Comparison of ENCODE assay signal across 8 mouse cellular contexts in genomic region chr17:26276711-26277110, GRCm38 (mm10). TPM values are rescaled to one million over a fixed set of nuclear protein-coding genes. Genes with fewer than 3 reads are reported as not detected.
A peak's percentile ranks its signal among the peaks of the same experiment; 100 is the strongest.
DNase-seq lines count a peak whose midpoint lies in the region; ATAC-seq and TF ChIP-seq lines count a peak whose summit lies in the region.

No protein-coding gene starts in this region.

- no peak for DNase-seq in gastrocnemius, adult 2 months
- no peak for DNase-seq in gastrocnemius, adult 8-10 months (ENCODE audit: low spot score in 2 of 2)
- peak; percentile 8 for DNase-seq in ovary, postnatal 36 days (ENCODE audit: low spot score)
- no peak for DNase-seq in ovary, postnatal 10 days (ENCODE audit: low spot score)
- DNase-seq in brain, embryonic 14.5 days (ENCODE audit: low read depth): peak; percentile 52
- DNase-seq in lung, embryonic 14.5 days: peak; percentile 74
- DNase-seq in thymus, postnatal 0 days (ENCODE audit: low spot score): peak; percentile 38
- DNase-seq in Muller cell, postnatal 12 days (ENCODE audit: inconsistent ontology term): no peak

- intact Hi-C loops in gastrocnemius, adult 2 months (cut with DNase I): no loop called here

- no peak overlapping the region for H3K4me3 ChIP-seq in gastrocnemius, adult 2 months
- H3K4me3 ChIP-seq in lung, embryonic 14.5 days (ENCODE audit: low read depth, low read length): no peak overlapping the region

- no peak overlapping the region for H3K9ac ChIP-seq in lung, embryonic 14.5 days

- no peak overlapping the region for H3K4me2 ChIP-seq in lung, embryonic 14.5 days

- WGBS in lung, embryonic 14.5 days: 89% methylated on average over 4 of the region's 4 CpGs

- H3K36me3 ChIP-seq in lung, embryonic 14.5 days (ENCODE audit: insufficient read depth): peaks cover 93% of the 10 kb centered on the region

- TF ChIP-seq POLR2A in brain, embryonic 14.5 days (IDR thresholded peaks at IDR 0.05; ENCODE audit: borderline replicate concordance, extremely low read depth, insufficient read depth, insufficient read length, poor library complexity, severe bottlenecking): no peak

- TF ChIP-seq CTCF in gastrocnemius, adult 2 months (IDR thresholded peaks at IDR 0.05): peak; percentile 75
- peak; percentile 65; the same call in 1 of the 2 replicates for TF ChIP-seq CTCF in brain, embryonic 14.5 days (IDR thresholded peaks at IDR 0.05; ENCODE audit: borderline replicate concordance, extremely low read depth, insufficient read depth, insufficient read length)
- TF ChIP-seq CTCF in lung, embryonic 14.5 days (IDR thresholded peaks at IDR 0.05; ENCODE audit: low read depth): peak; percentile 74

- no peaks in the 10 kb centered on the region for H3K9me3 ChIP-seq in lung, embryonic 14.5 days (ENCODE audit: low read depth, low read length)

- no peak overlapping the region for H3K27ac ChIP-seq in gastrocnemius, adult 2 months
- H3K27ac ChIP-seq in lung, embryonic 14.5 days (ENCODE audit: low read depth): no peak overlapping the region

- H3K27me3 ChIP-seq in lung, embryonic 14.5 days (ENCODE audit: insufficient read depth, low read length): no peaks in the 10 kb centered on the region

- no peaks in the 10 kb centered on the region for H3K4me1 ChIP-seq in lung, embryonic 14.5 days (ENCODE audit: insufficient read depth)

- ATAC-seq in lung, embryonic 14.5 days (ENCODE audit: insufficient read depth): no peak

RNA-seq across cellular contexts. Expression of gene Luc7l, which starts 24.0 kb away (rescaled TPM):
- total RNA-seq in gastrocnemius, adult 2 months (2021): 10 to 100 TPM; 12.6 to 14.5 TPM
- 10 to 100 TPM in 3 of 4 experiments, 1 to 10 TPM in 1; 7.1 to 12.7 (median 11.2) TPM for total RNA-seq in gastrocnemius, adult 8-10 months (2022)
- 111 and 114 TPM in 2 replicates for polyA plus RNA-seq in brain, embryonic 14.5 days (2012; rRNA removed)
- 97.7 and 104 TPM in 2 replicates for polyA plus RNA-seq in lung, embryonic 14.5 days (2014; fragmentation: Nextera tagmentation; extraction: Ambion mirVana)
- polyA plus RNA-seq in thymus, postnatal 0 days (2015; fragmentation: Nextera tagmentation; extraction: Ambion mirVana): 84.9 and 86.3 TPM in 2 replicates

RNA-seq across cellular contexts. Expression of gene Fam234a, which starts 32.7 kb away (rescaled TPM):
- 10 to 100 TPM; 65.6 to 86.0 TPM for total RNA-seq in gastrocnemius, adult 2 months (2021)
- total RNA-seq in gastrocnemius, adult 8-10 months (2022): 10 to 100 TPM; 71.5 to 95.3 (median 87.8) TPM
- 28.5 and 33.7 TPM in 2 replicates for polyA plus RNA-seq in brain, embryonic 14.5 days (2012; rRNA removed)
- polyA plus RNA-seq in lung, embryonic 14.5 days (2014; fragmentation: Nextera tagmentation; extraction: Ambion mirVana): 36.3 and 39.4 TPM in 2 replicates
- 9.0 and 9.3 TPM in 2 replicates for polyA plus RNA-seq in thymus, postnatal 0 days (2015; fragmentation: Nextera tagmentation; extraction: Ambion mirVana)

Comparison
In these comparisons a context has a peak if more than half of its experiments do, and no peak if none do; other contexts are left out.
1. DNase-seq: peak in ovary, postnatal 36 days (single experiment), brain, embryonic 14.5 days (single experiment), lung, embryonic 14.5 days (single experiment) and thymus, postnatal 0 days (single experiment); none in gastrocnemius, adult 2 months (single experiment), gastrocnemius, adult 8-10 months (0 of 2), ovary, postnatal 10 days (single experiment) and Muller cell, postnatal 12 days (single experiment).
2. Peak in every context shown above with its lines, with median percentiles within 50 percentile points of each other: CTCF ChIP-seq.